ENCODE assay signal across 13 mouse cellular contexts in the genomic region with DNA sequence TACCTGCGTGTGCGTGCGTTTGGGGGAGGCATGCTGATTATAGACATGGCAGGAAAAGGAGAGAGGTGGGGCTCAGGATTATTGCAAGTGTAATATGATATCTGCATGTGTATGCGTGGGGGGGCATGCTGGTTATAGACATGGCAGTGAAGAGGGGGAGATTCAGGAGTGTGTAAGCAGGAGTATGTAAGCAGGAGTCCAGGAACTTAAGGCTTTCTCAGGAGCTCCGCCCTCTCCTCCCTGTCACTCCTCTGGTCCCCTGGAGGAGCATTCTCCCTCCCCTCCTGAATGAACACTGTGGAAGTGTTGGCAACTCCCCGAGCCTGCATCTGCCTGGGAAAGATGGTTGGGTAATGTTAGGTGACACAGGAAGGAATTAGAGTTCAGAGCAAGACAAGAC. TPM values are rescaled to one million over a fixed set of nuclear protein-coding genes. Genes with fewer than 3 reads are reported as not detected.
A peak's percentile ranks its signal among the peaks of the same experiment; 100 is the strongest.
DNase-seq lines count a peak whose midpoint lies in the region; ATAC-seq and TF ChIP-seq lines count a peak whose summit lies in the region.
"Had no signal": no experiment of that assay in that cellular context is flagged by ENCODE, and none has a peak within 500 bp of the region (broad histone marks: within the 10 kb centered on the region; RNA-seq: fewer than 3 reads in every experiment).

No protein-coding gene starts in this region.

- 0 out of 2 replicates have a peak overlapping the region, but pooled peaks have one; percentile 7 for H3K27ac ChIP-seq in heart, embryonic 10.5 days
- H3K27ac ChIP-seq in heart, adult 2 months, result no peak overlapping the region
- H3K27ac ChIP-seq in lung, postnatal 0 days (ENCODE audit: low read length), result peak overlapping the region; percentile 26; the same call in 1 of the 2 replicates
- peak overlapping the region; percentile 68 for H3K27ac ChIP-seq in embryonic fibroblast, embryonic 13.5 days (ENCODE audit: insufficient read depth, low read length)
- peak overlapping the region; percentile 67 for H3K27ac ChIP-seq in neural tube, embryonic 15.5 days (replicated peaks)

- H3K79me2 ChIP-seq in heart, adult 2 months (replicated peaks; ENCODE audit: control insufficient read depth, insufficient read depth, low read length), result peaks cover 1% of the 10 kb centered on the region; the same call in 1 of the 2 replicates

- ATAC-seq in lung, postnatal 0 days, result peak; percentile 30
- no peak for ATAC-seq in neural tube, embryonic 15.5 days (ENCODE audit: low FRiP score)
- ATAC-seq: inflammation-experienced regulatory T-cells, adult 6 months had no signal

- DNase-seq in heart, embryonic 10.5 days (ENCODE audit: low spot score), result no peak
- no peak for DNase-seq in heart, adult 2 months
- peak; percentile 71 for DNase-seq in lung, postnatal 0 days (ENCODE audit: low spot score)
- DNase-seq in lung, postnatal 36 days, result no peak
- DNase-seq in cerebellum, adult 9-11 months, result no peak
- DNase-seq in frontal cortex, postnatal 14 days (ENCODE audit: low spot score in 2 of 2), result no peak
- DNase-seq: cerebellum, adult 11-12 months; retina, postnatal 1 day; thymus, adult 2 months had no signal

- no peak overlapping the region for H3K9ac ChIP-seq in heart, adult 2 months (ENCODE audit: low read depth, low read length)
- no peak overlapping the region for H3K9ac ChIP-seq in lung, postnatal 0 days (replicated peaks; ENCODE audit: low read depth)
- no peak overlapping the region for H3K9ac ChIP-seq in neural tube, embryonic 15.5 days (replicated peaks)

- H3K27me3 ChIP-seq in heart, embryonic 10.5 days (ENCODE audit: insufficient read depth, poor library complexity, severe bottlenecking), result no peaks in the 10 kb centered on the region
- H3K27me3 ChIP-seq in heart, adult 2 months (ENCODE audit: control insufficient read depth, insufficient read depth, low read length), result no peaks in the 10 kb centered on the region
- no peaks in the 10 kb centered on the region for H3K27me3 ChIP-seq in lung, postnatal 0 days (replicated peaks; ENCODE audit: insufficient read depth, low read length)
- H3K27me3 ChIP-seq in neural tube, embryonic 15.5 days (replicated peaks), result no peaks in the 10 kb centered on the region
- H3K27me3 ChIP-seq: CH12.LX had no signal

- TF ChIP-seq EP300 in heart, adult 2 months (IDR thresholded peaks at IDR 0.05; ENCODE audit: insufficient read depth, low read depth, low read length), result no peak
- TF ChIP-seq EP300 in lung, postnatal 0 days (IDR thresholded peaks at IDR 0.05), result no peak

- no peak for TF ChIP-seq POLR2A in heart, adult 2 months (IDR thresholded peaks at IDR 0.05; ENCODE audit: insufficient read depth, low read depth, low read length)
- no peak; the same call in 1 of the 2 replicates for TF ChIP-seq POLR2A in embryonic fibroblast, embryonic 13.5 days (IDR thresholded peaks at IDR 0.05; ENCODE audit: low read depth, low read length)

- H3K4me3 ChIP-seq in heart, embryonic 10.5 days, result no peak overlapping the region
- no peak overlapping the region for H3K4me3 ChIP-seq in heart, adult 2 months
- H3K4me3 ChIP-seq in lung, postnatal 0 days (ENCODE audit: low read depth, low read length), result no peak overlapping the region
- H3K4me3 ChIP-seq in embryonic fibroblast, embryonic 13.5 days (ENCODE audit: insufficient read depth, low read length), result no peak overlapping the region
- no peak overlapping the region for H3K4me3 ChIP-seq in neural tube, embryonic 15.5 days (replicated peaks)

- no peak overlapping the region for H3K4me2 ChIP-seq in lung, postnatal 0 days (replicated peaks; ENCODE audit: low read depth, low read length)
- no peak overlapping the region for H3K4me2 ChIP-seq in neural tube, embryonic 15.5 days

- TF ChIP-seq CTCF in heart, adult 2 months (IDR thresholded peaks at IDR 0.05), result no peak
- TF ChIP-seq CTCF in lung, postnatal 0 days (IDR thresholded peaks at IDR 0.05), result no peak
- TF ChIP-seq CTCF in embryonic fibroblast, embryonic 13.5 days (IDR thresholded peaks at IDR 0.05; ENCODE audit: borderline replicate concordance, insufficient read depth, low read length), result no peak

- WGBS in heart, embryonic 10.5 days, result 57% methylated on average over 6 of the region's 6 CpGs
- 28% methylated on average over 6 of the region's 6 CpGs for WGBS in heart, adult 2 months
- 27% methylated on average over 6 of the region's 6 CpGs for WGBS in lung, postnatal 0 days
- 66% methylated on average over 6 of the region's 6 CpGs for WGBS in neural tube, embryonic 15.5 days

- intact Hi-C loops in heart, adult 2 months (cut with DNase I), result loop anchor here (10.0 kb wide), 1 partner anchor 143 kb away; the partner anchor contains the start of gene Nfkb2

- peaks cover 10% of the 10 kb centered on the region; the same call in 1 of the 2 replicates for H3K36me3 ChIP-seq in heart, embryonic 10.5 days
- no peaks in the 10 kb centered on the region for H3K36me3 ChIP-seq in heart, adult 2 months (ENCODE audit: control insufficient read depth, insufficient read depth, low read length)
- H3K36me3 ChIP-seq in lung, postnatal 0 days (ENCODE audit: insufficient read depth, low read length), result no peaks in the 10 kb centered on the region
- H3K36me3 ChIP-seq in neural tube, embryonic 15.5 days, result 0 out of 2 replicates have a peak, but pooled peaks cover 3% of the 10 kb centered on the region

- H3K4me1 ChIP-seq in heart, embryonic 10.5 days, result peaks cover 61% of the 10 kb centered on the region
- peaks cover 7% of the 10 kb centered on the region for H3K4me1 ChIP-seq in heart, adult 2 months (ENCODE audit: control insufficient read depth, insufficient read depth, low read length)
- H3K4me1 ChIP-seq in lung, postnatal 0 days (ENCODE audit: insufficient read depth, low read depth, low read length), result peaks cover 12% of the 10 kb centered on the region
- H3K4me1 ChIP-seq in embryonic fibroblast, embryonic 13.5 days (ENCODE audit: control insufficient read depth, insufficient read depth, low read length), result peaks cover 8% of the 10 kb centered on the region
- H3K4me1 ChIP-seq in neural tube, embryonic 15.5 days, result peaks cover 45% of the 10 kb centered on the region

- no peaks in the 10 kb centered on the region for H3K9me3 ChIP-seq in heart, embryonic 10.5 days
- no peaks in the 10 kb centered on the region for H3K9me3 ChIP-seq in lung, postnatal 0 days (ENCODE audit: low read length)
- H3K9me3 ChIP-seq in neural tube, embryonic 15.5 days (replicated peaks), result no peaks in the 10 kb centered on the region

RNA-seq across cellular contexts. Expression of gene Sufu, which starts 51.2 kb away (rescaled TPM):
- polyA plus RNA-seq in heart, embryonic 10.5 days (2016; fragmentation: Nextera tagmentation; extraction: Ambion mirVana), result 30.9 and 32.8 TPM in 2 replicates
- total RNA-seq in heart, adult 2 months (2021), result 10 to 100 TPM; 10.6 to 11.0 TPM
- polyA plus RNA-seq in heart, adult 2 months (2012; rRNA removed), result 8.7 and 9.0 TPM in 2 replicates
- 13.1 and 14.2 TPM in 2 replicates for polyA plus RNA-seq in lung, postnatal 0 days (2015; fragmentation: Nextera tagmentation; extraction: Ambion mirVana)
- 19.8 and 22.0 TPM in 2 replicates for polyA plus RNA-seq in embryonic fibroblast, embryonic 13.5 days (2011; ENCODE audit: insufficient read length, low read depth, missing spikeins)
- polyA plus RNA-seq in neural tube, embryonic 15.5 days (2015; fragmentation: Nextera tagmentation; extraction: Ambion mirVana), result 18.3 and 21.4 TPM in 2 replicates

RNA-seq across cellular contexts. Expression of gene Actr1a, which starts 52.4 kb away (rescaled TPM):
- 124 and 137 TPM in 2 replicates for polyA plus RNA-seq in heart, embryonic 10.5 days (2016; fragmentation: Nextera tagmentation; extraction: Ambion mirVana)
- 10 to 100 TPM; 82.1 to 90.5 TPM for total RNA-seq in heart, adult 2 months (2021)
- 73.3 and 104 TPM in 2 replicates for polyA plus RNA-seq in heart, adult 2 months (2012; rRNA removed)
- polyA plus RNA-seq in lung, postnatal 0 days (2015; fragmentation: Nextera tagmentation; extraction: Ambion mirVana), result 98.2 and 104 TPM in 2 replicates
- 117 and 130 TPM in 2 replicates for polyA plus RNA-seq in embryonic fibroblast, embryonic 13.5 days (2011; ENCODE audit: insufficient read length, low read depth, missing spikeins)
- 281 and 314 TPM in 2 replicates for polyA plus RNA-seq in neural tube, embryonic 15.5 days (2015; fragmentation: Nextera tagmentation; extraction: Ambion mirVana)

RNA-seq across cellular contexts. Expression of gene Trim8, which starts 53.6 kb away (rescaled TPM):
- 17.6 and 22.0 TPM in 2 replicates for polyA plus RNA-seq in heart, embryonic 10.5 days (2016; fragmentation: Nextera tagmentation; extraction: Ambion mirVana)
- total RNA-seq in heart, adult 2 months (2021), result 10 to 100 TPM; 39.2 to 39.8 TPM
- 17.2 and 24.1 TPM in 2 replicates for polyA plus RNA-seq in heart, adult 2 months (2012; rRNA removed)
- polyA plus RNA-seq in lung, postnatal 0 days (2015; fragmentation: Nextera tagmentation; extraction: Ambion mirVana), result 34.1 and 34.8 TPM in 2 replicates
- polyA plus RNA-seq in embryonic fibroblast, embryonic 13.5 days (2011; ENCODE audit: insufficient read length, low read depth, missing spikeins), result 22.1 and 25.9 TPM in 2 replicates
- 23.5 and 25.5 TPM in 2 replicates for polyA plus RNA-seq in neural tube, embryonic 15.5 days (2015; fragmentation: Nextera tagmentation; extraction: Ambion mirVana)
